Mouse (Mus musculus) hindbrain, embryonic 15.5 days (tissue): ENCODE results near the gene Elavl3. TPM values are rescaled to one million over a fixed set of nuclear protein-coding genes. Genes with fewer than 3 reads are reported as not detected.

ENCODE experiments used
- ATAC-seq: fragments of 200-750 bp; cut with Nextera tagmentation; 2 replicates; pipeline ENCODE4 v1.8.0; 2017; ENCODE audit warnings: low read depth, moderate number of reproducible peaks, moderate TSS enrichment; ENCODE audit not compliant: low FRiP score
- H3K27ac ChIP-seq: fragments of 300-500 bp; sonication (generic); replicated peaks from 2 replicates; pipeline ENCODE4 v1.5.1; 2015; ENCODE audit warnings: mild to moderate bottlenecking, inconsistent platforms
- H3K27me3 ChIP-seq: fragments of 300-500 bp; sonication (generic); 2 replicates; pipeline ENCODE4 v1.6.1; 2015; ENCODE audit warnings: control low read depth, inconsistent platforms
- H3K36me3 ChIP-seq: fragments of 300-500 bp; sonication (generic); 2 replicates; pipeline ENCODE4 v1.6.1; 2015; ENCODE audit warnings: control low read depth, inconsistent platforms
- H3K4me1 ChIP-seq: fragments of 300-500 bp; sonication (generic); replicated peaks from 2 replicates; pipeline ENCODE4 v1.6.1; 2015; ENCODE audit warnings: control low read depth, inconsistent platforms
- H3K4me2 ChIP-seq: fragments of 300-500 bp; sonication (generic); 2 replicates; pipeline ENCODE4 v1.6.1; 2015; ENCODE audit warnings: moderate library complexity, mild to moderate bottlenecking, inconsistent platforms
- H3K4me3 ChIP-seq: fragments of 300-500 bp; sonication (generic); 2 replicates; pipeline ENCODE4 v1.5.1; 2015; ENCODE audit warnings: mild to moderate bottlenecking, inconsistent platforms
- H3K9ac ChIP-seq: fragments of 300-500 bp; sonication (generic); 2 replicates; pipeline ENCODE4 v1.6.1; 2015; ENCODE audit warnings: inconsistent platforms
- H3K9me3 ChIP-seq: fragments of 300-500 bp; sonication (generic); 2 replicates; pipeline ENCODE4 v1.6.1; 2016; ENCODE audit warnings: control low read depth, inconsistent platforms
- WGBS: fragments of 180-500 bp; shearing (Covaris S2); methylation state at CpG from one replicate; pipeline ENCODE4 v1.1.7; 2015; 5-methylcytosine and 5-hydroxymethylcytosine counted together
- polyA plus RNA-seq: library from polyadenylated mRNA; unstranded; fragments of >200 nt; fragmentation: Nextera tagmentation; extraction: Ambion mirVana; gene quantifications from 2 replicates; pipeline ENCODE4 v1.2.1, GENCODE M21; 2015

The Elavl3 gene
- polyA plus RNA-seq, 1 experiment from 2014 or later = 104 TPM

- no peak for ATAC-seq
- H3K9me3 ChIP-seq = no peaks in the 10 kb centered on the region
- no peaks in the 10 kb centered on the region for H3K36me3 ChIP-seq
- WGBS = 80% methylated on average over 10 of the region's 10 CpGs
- no peaks in the 10 kb centered on the region for H3K27me3 ChIP-seq
- H3K4me2 ChIP-seq = no peak overlapping the region
- H3K4me3 ChIP-seq = no peak overlapping the region
- no peak overlapping the region for H3K27ac ChIP-seq
- H3K4me1 ChIP-seq = no peaks in the 10 kb centered on the region
- H3K9ac ChIP-seq = no peak overlapping the region
Observed at GRCm38 (mm10) chr9:21976626-21977175, 75.1 kb downstream of the Elavl3 start.

- Histone ChIP-seq H3K27me3 (no peaks in the 10 kb centered on the region; the same call in 1 of the 2 replicates), H3K4me2 (no peak overlapping the region), H3K27ac (no peak overlapping the region), H3K4me3 (no peak overlapping the region), H3K4me1 (no peaks in the 10 kb centered on the region), H3K9me3 (no peaks in the 10 kb centered on the region), H3K9ac (no peak overlapping the region), H3K36me3 (no peaks in the 10 kb centered on the region)
- WGBS = 90% methylated on average over 4 of the region's 4 CpGs
- no peak for ATAC-seq
Observed at GRCm38 (mm10) chr9:21969304-21969703, 82.5 kb downstream of the Elavl3 start.

GRCm38 (mm10) chr9:21968883-21969282 lies 82.9 kb downstream of the Elavl3 start:
- Histone ChIP-seq H3K4me1 (no peaks in the 10 kb centered on the region), H3K27ac (no peak overlapping the region), H3K9ac (no peak overlapping the region), H3K4me2 (no peak overlapping the region), H3K9me3 (no peaks in the 10 kb centered on the region), H3K36me3 (no peaks in the 10 kb centered on the region), H3K4me3 (no peak overlapping the region), H3K27me3 (peaks cover 3% of the 10 kb centered on the region; the same call in 1 of the 2 replicates)
- WGBS = 64% methylated on average over 6 of the region's 6 CpGs
- ATAC-seq = no peak

Other genes starting within 250 kb of the Elavl3 start
- 0.88 TPM in 2 replicates for gene Angptl8, start 216.5 kb downstream of the Elavl3 start, polyA plus RNA-seq
- 16.4 and 21.2 TPM in 2 replicates for gene Dock6, start 199.4 kb downstream of the Elavl3 start, polyA plus RNA-seq
- 21.1 and 23.0 TPM in 2 replicates for gene Rab3d, start 133.8 kb downstream of the Elavl3 start, polyA plus RNA-seq
- 8.5 and 11.7 TPM in 2 replicates for gene Ccdc159, start 124.6 kb downstream of the Elavl3 start, polyA plus RNA-seq
- gene Tmem205, start 124.5 kb downstream of the Elavl3 start, polyA plus RNA-seq = 51.7 and 53.8 TPM in 2 replicates
- gene Plppr2, start 115.0 kb downstream of the Elavl3 start, polyA plus RNA-seq = 95.5 and 119 TPM in 2 replicates
- 9.1 and 9.3 TPM in 2 replicates for gene Swsap1, start 96.3 kb downstream of the Elavl3 start, polyA plus RNA-seq
- 1.3 and 1.9 TPM in 2 replicates for gene Epor, start 88.5 kb downstream of the Elavl3 start, polyA plus RNA-seq
- 1.2 and 2.2 TPM in 2 replicates for gene Rgl3, start 62.6 kb downstream of the Elavl3 start, polyA plus RNA-seq
- gene Ccdc151, start 49.4 kb downstream of the Elavl3 start, polyA plus RNA-seq = 4.9 and 5.1 TPM in 2 replicates
- gene Prkcsh, start 49.2 kb downstream of the Elavl3 start, polyA plus RNA-seq = 94.9 and 100 TPM in 2 replicates
- gene Gm49318, start 19.2 kb upstream of the Elavl3 start, polyA plus RNA-seq = not detected in 2 replicates
- gene Zfp653, start 19.4 kb upstream of the Elavl3 start, polyA plus RNA-seq = 17.3 and 19.6 TPM in 2 replicates
- 56.0 and 63.5 TPM in 2 replicates for gene Ecsit, start 33.4 kb upstream of the Elavl3 start, polyA plus RNA-seq
- gene Cnn1, start 47.2 kb upstream of the Elavl3 start, polyA plus RNA-seq = 1.6 and 2.3 TPM in 2 replicates
- 183 and 190 TPM in 2 replicates for gene Elof1, start 65.1 kb upstream of the Elavl3 start, polyA plus RNA-seq
- 0.44 and 0.97 TPM in 2 replicates for gene Acp5, start 83.7 kb upstream of the Elavl3 start, polyA plus RNA-seq
- 85.3 and 86.0 TPM in 2 replicates for gene Pigyl, start 104.8 kb upstream of the Elavl3 start, polyA plus RNA-seq
- 0.58 and 0.79 TPM in 2 replicates for gene Zfp872, start 136.1 kb upstream of the Elavl3 start, polyA plus RNA-seq
- 9.3 and 11.2 TPM in 2 replicates for gene Zfp809, start 173.7 kb upstream of the Elavl3 start, polyA plus RNA-seq
- gene Zfp599, start 207.9 kb upstream of the Elavl3 start, polyA plus RNA-seq = 7.4 and 7.7 TPM in 2 replicates